Mouse (Mus musculus) forebrain, embryonic 14.5 days (tissue): Measurements from ENCODE around the gene Fbxl2. TPM values are rescaled to one million over a fixed set of nuclear protein-coding genes. Genes with fewer than 3 reads are reported as not detected.
A peak's percentile ranks its signal among the peaks of the same experiment; 100 is the strongest.
"Not testable (repeated sequence)": the region's sequence is repeated elsewhere in the genome, so short reads cannot be mapped to it uniquely, and the experiment has no call there.

Experiments used
- ATAC-seq: fragments of 200-750 bp; cut with Nextera tagmentation; 2 replicates; pipeline ENCODE4 v1.8.0; 2017; ENCODE audit warnings: mild to moderate bottlenecking, moderate library complexity
- DNase-seq: peaks from one replicate; pipeline ENCODE4 v3.0.0-alpha.2; 2015; ENCODE audit warnings: low spot score
- H3K27ac ChIP-seq: fragments of 300-500 bp; sonication (generic); 2 replicates; pipeline ENCODE4 v1.5.1; 2014; ENCODE audit warnings: low read depth, mild to moderate bottlenecking, control low read depth, low read length, moderate library complexity
- H3K27me3 ChIP-seq: fragments of 300-500 bp; sonication (generic); replicated peaks from 2 replicates; pipeline ENCODE4 v1.6.1; 2014; ENCODE audit warnings: low read length, control low read depth, mixed read lengths; ENCODE audit not compliant: control insufficient read depth, insufficient read depth
- H3K36me3 ChIP-seq: fragments of 300-500 bp; sonication (generic); 2 replicates; pipeline ENCODE4 v1.6.1; 2014; ENCODE audit warnings: low read length, control low read depth; ENCODE audit not compliant: control insufficient read depth, insufficient read depth
- H3K4me1 ChIP-seq: fragments of 300-500 bp; sonication (generic); 2 replicates; pipeline ENCODE4 v1.6.1; 2014; ENCODE audit warnings: antibody characterized with exemption, low read length, control low read depth; ENCODE audit not compliant: control insufficient read depth, insufficient read depth
- H3K4me2 ChIP-seq: fragments of 300-500 bp; sonication (generic); 2 replicates; pipeline ENCODE4 v1.6.1; 2014; ENCODE audit warnings: mild to moderate bottlenecking, control low read depth, low read length
- H3K4me3 ChIP-seq: fragments of 300-500 bp; sonication (generic); 2 replicates; pipeline ENCODE4 v1.5.1; 2014; ENCODE audit warnings: low read depth, low read length, control low read depth
- H3K9ac ChIP-seq: fragments of 300-500 bp; sonication (generic); 2 replicates; pipeline ENCODE4 v1.6.1; 2014; ENCODE audit warnings: mild to moderate bottlenecking, low read length, control low read depth, moderate library complexity
- H3K9me3 ChIP-seq: fragments of 300-500 bp; sonication (generic); replicated peaks from 2 replicates; pipeline ENCODE4 v1.6.1; 2016; ENCODE audit warnings: low read length, control low read depth, mixed read lengths; ENCODE audit not compliant: control insufficient read depth
- WGBS: fragments of 180-500 bp; shearing (Covaris S2); extraction: QIAGEN DNeasy Blood & Tissue Kit; methylation state at CpG from one replicate; pipeline ENCODE4 v1.1.7; 2014; 5-methylcytosine and 5-hydroxymethylcytosine counted together
- polyA plus RNA-seq: library from polyadenylated mRNA; unstranded; fragments of >200 nt; fragmentation: Nextera tagmentation; extraction: Ambion mirVana; gene quantifications from 2 replicates; pipeline ENCODE4 v1.2.1, GENCODE M21; 2014

The Fbxl2 gene
- 22.0 and 23.7 TPM in 2 replicates for polyA plus RNA-seq

GRCm38 (mm10) chr9:114046028-114046427, at the start of gene Fbxl2:
Gene Fbxl2, minus strand, starts transcription at chr9:114046191.
- H3K9ac ChIP-seq = no peak within 1 kb of the TSS
- no peak within 1 kb of the TSS for H3K27ac ChIP-seq
- no peak for ATAC-seq
- no peaks in the 10 kb centered on the region for H3K4me1 ChIP-seq
- H3K27me3 ChIP-seq = no peaks in the 10 kb centered on the region
- no peak within 1 kb of the TSS for H3K4me2 ChIP-seq
- no peaks in the 10 kb centered on the region for H3K9me3 ChIP-seq
- no peak within 1 kb of the TSS for H3K4me3 ChIP-seq
- no peak for DNase-seq
- 90% methylated on average over 10 of the region's 10 CpGs for WGBS
- H3K36me3 ChIP-seq = no peaks in the 10 kb centered on the region

GRCm38 (mm10) chr9:114094854-114095253, 48.9 kb upstream of the Fbxl2 start:
- no peak for ATAC-seq
- no peak overlapping the region for H3K27ac ChIP-seq
- no peaks in the 10 kb centered on the region for H3K4me1 ChIP-seq
- DNase-seq = no peak
- no peak overlapping the region for H3K4me2 ChIP-seq
- no peak overlapping the region for H3K4me3 ChIP-seq
- H3K27me3 ChIP-seq = no peaks in the 10 kb centered on the region
- no peaks in the 10 kb centered on the region for H3K36me3 ChIP-seq
- WGBS = 94% methylated on average over 2 of the region's 2 CpGs
- no peak overlapping the region for H3K9ac ChIP-seq
- no peaks in the 10 kb centered on the region for H3K9me3 ChIP-seq

- not testable (repeated sequence) for H3K36me3 ChIP-seq, H3K9ac ChIP-seq, H3K4me2 ChIP-seq, H3K27ac ChIP-seq, H3K27me3 ChIP-seq, H3K9me3 ChIP-seq, H3K4me3 ChIP-seq, H3K4me1 ChIP-seq
- peak; percentile 48; the same call in 1 of the 2 replicates for ATAC-seq
- 8% methylated on average over 9 of the region's 9 CpGs for WGBS
- peak; percentile 66 for DNase-seq
Observed at GRCm38 (mm10) chr9:114092188-114092587, 46.2 kb upstream of the Fbxl2 start.

DNA sequence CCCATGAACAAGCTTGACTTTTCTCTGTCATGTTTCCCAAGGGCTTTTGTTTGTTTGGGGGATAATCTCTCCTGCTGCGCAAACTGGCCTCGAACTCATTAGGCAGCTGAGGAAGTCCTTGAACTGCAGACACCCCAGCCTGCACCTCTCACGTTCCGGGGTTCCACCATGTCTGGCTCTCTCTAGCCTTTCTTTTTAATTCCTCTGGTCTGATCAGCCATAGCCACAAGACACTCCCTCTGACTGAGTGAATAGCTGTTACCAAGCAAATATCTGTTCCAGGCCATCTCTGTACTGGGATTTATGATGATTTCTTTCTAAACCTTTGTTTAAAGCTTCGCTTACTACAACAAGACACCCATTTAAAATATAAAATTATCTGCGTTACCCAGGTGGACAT, 42.9 kb upstream of the Fbxl2 start:
- H3K27me3 ChIP-seq, H3K36me3 ChIP-seq, ATAC-seq, H3K9ac ChIP-seq, H3K27ac ChIP-seq, DNase-seq, H3K4me3 ChIP-seq, H3K9me3 ChIP-seq, H3K4me1 ChIP-seq, H3K4me2 ChIP-seq: not testable (repeated sequence)
- 78% methylated on average over 6 of the region's 6 CpGs for WGBS

DNA sequence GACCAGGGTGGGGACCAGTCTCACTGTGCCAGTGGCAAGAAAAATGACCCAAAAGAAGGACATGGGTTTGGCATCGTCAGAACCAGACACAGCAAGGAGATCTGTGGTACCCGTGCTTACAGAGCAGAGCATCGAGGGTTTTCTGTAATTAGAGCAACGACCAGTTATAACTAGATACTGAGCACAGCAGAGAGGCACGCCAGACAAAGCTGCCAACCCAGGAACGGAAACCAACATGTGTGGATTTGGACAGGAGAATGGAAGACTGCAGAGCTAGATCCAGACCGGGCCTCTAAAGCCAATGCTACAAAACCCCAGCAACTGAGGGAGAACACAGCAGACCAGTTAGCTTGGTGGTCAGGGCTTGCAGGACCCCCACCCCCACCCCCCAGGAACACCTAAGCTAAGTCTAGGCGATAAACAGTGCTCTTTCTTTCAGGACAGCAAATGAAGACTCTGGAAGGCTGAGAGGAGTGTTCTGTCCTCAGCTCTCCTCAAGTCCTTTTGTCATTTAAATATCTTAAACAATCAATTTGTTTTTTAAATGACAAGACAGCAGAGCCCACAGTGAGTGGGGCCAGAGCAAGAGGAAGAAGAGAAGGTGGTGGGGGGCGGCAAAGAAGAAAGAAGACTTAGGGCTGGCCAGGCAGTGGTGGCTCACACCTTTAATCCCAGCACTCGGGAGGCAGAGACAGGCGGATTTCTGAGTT, 41.3 kb upstream of the Fbxl2 start:
- DNase-seq (no peak), ATAC-seq (no peak)
- Histone ChIP-seq H3K9ac (no peak overlapping the region), H3K9me3 (no peaks in the 10 kb centered on the region), H3K4me2 (no peak overlapping the region), H3K4me1 (no peaks in the 10 kb centered on the region), H3K4me3 (no peak overlapping the region), H3K36me3 (no peaks in the 10 kb centered on the region), H3K27me3 (no peaks in the 10 kb centered on the region), H3K27ac (no peak overlapping the region)
- WGBS = 75% methylated on average over 11 of the region's 11 CpGs

GRCm38 (mm10) chr9:114086422-114086821, 40.4 kb upstream of the Fbxl2 start:
- Histone ChIP-seq H3K9me3 (no peaks in the 10 kb centered on the region), H3K4me2 (no peak overlapping the region), H3K36me3 (no peaks in the 10 kb centered on the region), H3K9ac (no peak overlapping the region), H3K4me1 (no peaks in the 10 kb centered on the region), H3K27me3 (no peaks in the 10 kb centered on the region), H3K4me3 (no peak overlapping the region), H3K27ac (no peak overlapping the region)
- DNase-seq (no peak), ATAC-seq (no peak)
- 77% methylated on average over 3 of the region's 3 CpGs for WGBS

DNA sequence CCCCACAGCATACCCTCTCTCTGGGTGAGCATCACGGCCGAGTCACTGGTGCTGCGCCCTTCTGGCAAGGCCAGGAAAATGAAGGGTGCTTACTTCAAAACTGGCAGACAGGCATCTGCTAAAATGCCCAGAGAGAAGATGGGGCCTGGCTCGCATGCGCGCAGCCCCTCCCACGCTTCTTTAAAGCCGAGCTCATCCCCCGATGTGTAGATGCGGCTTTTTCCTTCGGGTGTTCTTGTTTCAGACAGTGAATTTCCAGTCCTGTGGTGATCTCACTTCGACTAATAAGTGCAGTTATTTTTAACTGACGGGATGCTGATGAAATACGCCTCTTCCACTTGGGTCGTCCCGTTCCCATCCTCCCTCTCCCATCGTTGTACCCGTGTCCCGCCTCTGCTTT, 27.7 kb upstream of the Fbxl2 start:
- H3K36me3 ChIP-seq = no peaks in the 10 kb centered on the region
- H3K27me3 ChIP-seq = no peaks in the 10 kb centered on the region
- no peak overlapping the region for H3K9ac ChIP-seq
- no peaks in the 10 kb centered on the region for H3K9me3 ChIP-seq
- DNase-seq (no peak), ATAC-seq (no peak)
- no peak overlapping the region for H3K4me2 ChIP-seq
- 88% methylated on average over 19 of the region's 19 CpGs for WGBS
- no peak overlapping the region for H3K4me3 ChIP-seq
- H3K27ac ChIP-seq = no peak overlapping the region
- no peaks in the 10 kb centered on the region for H3K4me1 ChIP-seq

DNA sequence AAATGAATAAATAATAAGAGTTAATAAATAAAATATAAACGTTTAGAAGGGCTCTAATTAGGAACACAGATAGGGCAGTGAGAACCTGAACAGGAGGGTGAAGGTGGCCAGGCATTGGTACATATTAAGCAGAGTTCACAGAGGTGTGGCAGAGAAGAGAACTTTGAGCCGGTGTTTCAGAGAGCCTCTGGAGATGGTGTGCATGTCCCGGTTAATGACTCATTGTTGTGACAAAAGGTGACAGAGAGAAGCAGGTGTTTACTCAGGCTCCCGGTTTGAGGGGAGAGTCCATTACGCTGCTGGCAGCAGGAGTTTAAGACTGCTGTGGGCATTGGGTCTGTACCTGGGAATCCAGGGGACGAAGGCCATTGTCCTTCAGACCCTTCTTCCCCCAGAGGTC, 23.4 kb upstream of the Fbxl2 start:
- no peaks in the 10 kb centered on the region for H3K4me1 ChIP-seq
- no peaks in the 10 kb centered on the region for H3K9me3 ChIP-seq
- H3K9ac ChIP-seq = no peak overlapping the region
- H3K4me3 ChIP-seq = no peak overlapping the region
- no peak for DNase-seq
- 69% methylated on average over 6 of the region's 6 CpGs for WGBS
- H3K36me3 ChIP-seq = no peaks in the 10 kb centered on the region
- H3K4me2 ChIP-seq = no peak overlapping the region
- no peak overlapping the region for H3K27ac ChIP-seq
- no peaks in the 10 kb centered on the region for H3K27me3 ChIP-seq
- ATAC-seq = no peak

- no peaks in the 10 kb centered on the region for H3K36me3 ChIP-seq
- ATAC-seq = no peak
- H3K4me2 ChIP-seq = no peak overlapping the region
- no peaks in the 10 kb centered on the region for H3K27me3 ChIP-seq
- 64% methylated on average over 12 of the region's 12 CpGs for WGBS
- no peak overlapping the region for H3K27ac ChIP-seq
- no peaks in the 10 kb centered on the region for H3K9me3 ChIP-seq
- no peak overlapping the region for H3K4me3 ChIP-seq
- H3K9ac ChIP-seq = no peak overlapping the region
- DNase-seq = no peak
- H3K4me1 ChIP-seq = no peaks in the 10 kb centered on the region
Observed at GRCm38 (mm10) chr9:114068494-114069053, 22.6 kb upstream of the Fbxl2 start.
